Mouse (Mus musculus) midbrain, embryonic 13.5 days (tissue): Measurements from ENCODE around the gene Prune2. TPM values are rescaled to one million over a fixed set of nuclear protein-coding genes. Genes with fewer than 3 reads are reported as not detected.

Experiments used
- ATAC-seq: fragments of 200-750 bp; cut with Nextera tagmentation; 2 replicates; pipeline ENCODE4 v1.8.0; 2017; ENCODE audit warnings: mild to moderate bottlenecking, moderate TSS enrichment, moderate library complexity
- H3K27ac ChIP-seq: fragments of 300-500 bp; sonication (generic); 2 replicates; pipeline ENCODE4 v1.5.1; 2015; ENCODE audit warnings: inconsistent platforms, mild to moderate bottlenecking, moderate library complexity
- H3K27me3 ChIP-seq: fragments of 300-500 bp; sonication (generic); 2 replicates; pipeline ENCODE4 v1.6.1; 2015; ENCODE audit warnings: mild to moderate bottlenecking, inconsistent platforms
- H3K36me3 ChIP-seq: fragments of 300-500 bp; sonication (generic); 2 replicates; pipeline ENCODE4 v1.6.1; 2015; ENCODE audit warnings: mild to moderate bottlenecking, inconsistent platforms
- H3K4me1 ChIP-seq: fragments of 300-500 bp; sonication (generic); replicated peaks from 2 replicates; pipeline ENCODE4 v1.6.1; 2015; ENCODE audit warnings: inconsistent platforms
- H3K4me2 ChIP-seq: fragments of 300-500 bp; sonication (generic); replicated peaks from 2 replicates; pipeline ENCODE4 v1.6.1; 2015; ENCODE audit warnings: moderate library complexity, mild to moderate bottlenecking, inconsistent platforms
- H3K4me3 ChIP-seq: fragments of 300-500 bp; sonication (generic); replicated peaks from 2 replicates; pipeline ENCODE4 v1.5.1; 2015; ENCODE audit warnings: mild to moderate bottlenecking, inconsistent platforms
- H3K9ac ChIP-seq: fragments of 300-500 bp; sonication (generic); replicated peaks from 2 replicates; pipeline ENCODE4 v1.6.1; 2015; ENCODE audit warnings: mild to moderate bottlenecking, inconsistent platforms
- H3K9me3 ChIP-seq: fragments of 300-500 bp; sonication (generic); 2 replicates; pipeline ENCODE4 v1.6.1; 2016; ENCODE audit warnings: mild to moderate bottlenecking, inconsistent platforms
- WGBS: fragments of 180-500 bp; shearing (Covaris S2); methylation state at CpG from one replicate; pipeline ENCODE4 v1.1.7; 2015; 5-methylcytosine and 5-hydroxymethylcytosine counted together
- polyA plus RNA-seq: library from polyadenylated mRNA; unstranded; fragments of >200 nt; fragmentation: Nextera tagmentation; extraction: Ambion mirVana; gene quantifications from 2 replicates; pipeline ENCODE4 v1.2.1, GENCODE M21; 2015

Gene Prune2
- polyA plus RNA-seq, 1 experiment from 2014 or later, result 3.3 TPM

GRCm38 (mm10) chr19:16959551-16959950 is 3.6 kb downstream of the Prune2 start:
- H3K27ac ChIP-seq, result no peak overlapping the region
- H3K9ac ChIP-seq, result no peak overlapping the region
- peaks cover 15% of the 10 kb centered on the region for H3K4me1 ChIP-seq
- ATAC-seq, result no peak
- no peaks in the 10 kb centered on the region for H3K36me3 ChIP-seq
- peaks cover 31% of the 10 kb centered on the region for H3K27me3 ChIP-seq
- peaks cover 2% of the 10 kb centered on the region; the same call in 1 of the 2 replicates for H3K9me3 ChIP-seq
- 83% methylated on average over 8 of the region's 8 CpGs for WGBS
- no peak overlapping the region for H3K4me2 ChIP-seq
- H3K4me3 ChIP-seq, result no peak overlapping the region

GRCm38 (mm10) chr19:16961036-16961435 is 5.1 kb downstream of the Prune2 start:
- 97% methylated on average over 3 of the region's 3 CpGs for WGBS

GRCm38 (mm10) chr19:16963178-16963577 is 7.3 kb downstream of the Prune2 start:
- Histone ChIP-seq H3K4me3 (no peak overlapping the region), H3K4me1 (no peaks in the 10 kb centered on the region), H3K27me3 (0 out of 2 replicates have a peak, but pooled peaks cover 8% of the 10 kb centered on the region), H3K9ac (no peak overlapping the region), H3K27ac (no peak overlapping the region), H3K4me2 (no peak overlapping the region), H3K9me3 (peaks cover 6% of the 10 kb centered on the region; the same call in 1 of the 2 replicates), H3K36me3 (no peaks in the 10 kb centered on the region)
- WGBS, result 85% methylated on average over 3 of the region's 3 CpGs
- ATAC-seq, result no peak

More at GRCm38 (mm10) chr19:16961036-16961435, 5.1 kb downstream of the Prune2 start:
- Histone ChIP-seq H3K27me3 (peaks cover 20% of the 10 kb centered on the region), H3K4me1 (peaks cover 6% of the 10 kb centered on the region), H3K27ac (no peak overlapping the region), H3K4me3 (no peak overlapping the region), H3K36me3 (no peaks in the 10 kb centered on the region), H3K9me3 (peaks cover 6% of the 10 kb centered on the region; the same call in 1 of the 2 replicates), H3K4me2 (no peak overlapping the region), H3K9ac (no peak overlapping the region)
- no peak for ATAC-seq

GRCm38 (mm10) chr19:16968768-16969167 is 12.8 kb downstream of the Prune2 start:
- H3K27ac ChIP-seq, result no peak overlapping the region
- no peak overlapping the region for H3K9ac ChIP-seq
- H3K4me3 ChIP-seq, result no peak overlapping the region
- H3K4me1 ChIP-seq, result no peaks in the 10 kb centered on the region
- H3K9me3 ChIP-seq, result peaks cover 6% of the 10 kb centered on the region; the same call in 1 of the 2 replicates
- H3K36me3 ChIP-seq, result no peaks in the 10 kb centered on the region
- no peak overlapping the region for H3K4me2 ChIP-seq
- no peak for ATAC-seq
- no peaks in the 10 kb centered on the region for H3K27me3 ChIP-seq
- WGBS, result 87% methylated on average over 5 of the region's 5 CpGs

- Histone ChIP-seq H3K4me2 (no peak overlapping the region), H3K27ac (no peak overlapping the region), H3K9me3 (no peaks in the 10 kb centered on the region), H3K36me3 (no peaks in the 10 kb centered on the region), H3K9ac (no peak overlapping the region), H3K27me3 (no peaks in the 10 kb centered on the region), H3K4me1 (no peaks in the 10 kb centered on the region), H3K4me3 (no peak overlapping the region)
- WGBS, result 67% methylated on average over 2 of the region's 2 CpGs
- no peak for ATAC-seq
These were observed 14.7 kb downstream of the Prune2 start for GRCm38 (mm10) chr19:16970612-16971011.

GRCm38 (mm10) chr19:16978910-16979309 is 23.0 kb downstream of the Prune2 start:
- Histone ChIP-seq H3K27me3 (no peaks in the 10 kb centered on the region), H3K36me3 (no peaks in the 10 kb centered on the region), H3K9me3 (no peaks in the 10 kb centered on the region), H3K9ac (no peak overlapping the region), H3K4me3 (no peak overlapping the region), H3K27ac (no peak overlapping the region), H3K4me2 (no peak overlapping the region), H3K4me1 (no peaks in the 10 kb centered on the region)
- WGBS, result 92% methylated on average over 3 of the region's 3 CpGs
- no peak for ATAC-seq

GRCm38 (mm10) chr19:16981743-16982142 is 25.8 kb downstream of the Prune2 start:
- Histone ChIP-seq H3K27me3 (no peaks in the 10 kb centered on the region), H3K4me2 (no peak overlapping the region), H3K9ac (no peak overlapping the region), H3K4me1 (no peaks in the 10 kb centered on the region), H3K9me3 (no peaks in the 10 kb centered on the region), H3K4me3 (no peak overlapping the region), H3K36me3 (no peaks in the 10 kb centered on the region), H3K27ac (no peak overlapping the region)
- WGBS, result 82% methylated on average over 4 of the region's 4 CpGs
- ATAC-seq, result no peak

GRCm38 (mm10) chr19:16984897-16985296 is 29.0 kb downstream of the Prune2 start:
- H3K4me3 ChIP-seq, result no peak overlapping the region
- WGBS, result 45% methylated on average over 5 of the region's 5 CpGs
- no peaks in the 10 kb centered on the region for H3K4me1 ChIP-seq
- no peak overlapping the region for H3K9ac ChIP-seq
- H3K27me3 ChIP-seq, result no peaks in the 10 kb centered on the region
- H3K9me3 ChIP-seq, result no peaks in the 10 kb centered on the region
- ATAC-seq, result no peak
- no peaks in the 10 kb centered on the region for H3K36me3 ChIP-seq
- no peak overlapping the region for H3K4me2 ChIP-seq
- H3K27ac ChIP-seq, result no peak overlapping the region

- no peak overlapping the region for H3K4me2 ChIP-seq
- 84% methylated on average over 11 of the region's 11 CpGs for WGBS
- H3K4me3 ChIP-seq, result no peak overlapping the region
- H3K36me3 ChIP-seq, result no peaks in the 10 kb centered on the region
- ATAC-seq, result no peak
- H3K9me3 ChIP-seq, result no peaks in the 10 kb centered on the region
- H3K27me3 ChIP-seq, result no peaks in the 10 kb centered on the region
- H3K27ac ChIP-seq, result no peak overlapping the region
- H3K9ac ChIP-seq, result no peak overlapping the region
- H3K4me1 ChIP-seq, result no peaks in the 10 kb centered on the region
These were observed 32.1 kb downstream of the Prune2 start for GRCm38 (mm10) chr19:16987984-16988383.

- no peak overlapping the region for H3K27ac ChIP-seq
These were observed 36.2 kb downstream of the Prune2 start for GRCm38 (mm10) chr19:16992151-16992550.

GRCm38 (mm10) chr19:16994260-16994659 is 38.3 kb downstream of the Prune2 start:
- WGBS, result 83% methylated on average over 8 of the region's 8 CpGs
- H3K27me3 ChIP-seq, result no peaks in the 10 kb centered on the region
- H3K36me3 ChIP-seq, result no peaks in the 10 kb centered on the region
- H3K27ac ChIP-seq, result no peak overlapping the region
- H3K4me3 ChIP-seq, result no peak overlapping the region
- H3K4me2 ChIP-seq, result no peak overlapping the region
- ATAC-seq, result no peak
- no peaks in the 10 kb centered on the region for H3K9me3 ChIP-seq
- H3K4me1 ChIP-seq, result no peaks in the 10 kb centered on the region
- H3K9ac ChIP-seq, result no peak overlapping the region

More at GRCm38 (mm10) chr19:16992151-16992550, 36.2 kb downstream of the Prune2 start:
- H3K36me3 ChIP-seq, result no peaks in the 10 kb centered on the region
- H3K4me1 ChIP-seq, result no peaks in the 10 kb centered on the region
- no peak for ATAC-seq
- no peak overlapping the region for H3K4me3 ChIP-seq
- H3K9me3 ChIP-seq, result no peaks in the 10 kb centered on the region
- H3K27me3 ChIP-seq, result no peaks in the 10 kb centered on the region
- WGBS, result 92% methylated on average over 4 of the region's 4 CpGs
- H3K9ac ChIP-seq, result no peak overlapping the region
- H3K4me2 ChIP-seq, result no peak overlapping the region

- H3K4me2 ChIP-seq, result no peak overlapping the region
- no peaks in the 10 kb centered on the region for H3K36me3 ChIP-seq
- 89% methylated on average over 7 of the region's 7 CpGs for WGBS
- H3K27me3 ChIP-seq, result no peaks in the 10 kb centered on the region
- H3K4me3 ChIP-seq, result no peak overlapping the region
- ATAC-seq, result no peak
- no peak overlapping the region for H3K27ac ChIP-seq
- no peaks in the 10 kb centered on the region for H3K9me3 ChIP-seq
- no peaks in the 10 kb centered on the region for H3K4me1 ChIP-seq
- no peak overlapping the region for H3K9ac ChIP-seq
These were observed 42.0 kb downstream of the Prune2 start for GRCm38 (mm10) chr19:16997915-16998314.

GRCm38 (mm10) chr19:17006220-17006907 is 50.4 kb downstream of the Prune2 start:
- Histone ChIP-seq H3K27me3 (0 out of 2 replicates have a peak, but pooled peaks cover 2% of the 10 kb centered on the region), H3K4me2 (no peak overlapping the region), H3K36me3 (no peaks in the 10 kb centered on the region), H3K9ac (no peak overlapping the region), H3K9me3 (no peaks in the 10 kb centered on the region), H3K4me1 (0 out of 2 replicates have a peak, but pooled peaks cover 3% of the 10 kb centered on the region), H3K4me3 (no peak overlapping the region), H3K27ac (no peak overlapping the region)
- no peak for ATAC-seq
- WGBS, result 75% methylated on average over 17 of the region's 17 CpGs
